Mouse (Mus musculus) Muller cell, postnatal 12 days (primary cell): ENCODE measurements around the gene Gm3404.
"Not testable (repeated sequence)": the region's sequence is repeated elsewhere in the genome, so short reads cannot be mapped to it uniquely, and the experiment has no call there.

Experiments used
- DNase-seq: peaks from one replicate; pipeline ENCODE4 v3.0.0-alpha.2; 2015; ENCODE audit errors: inconsistent ontology term

The Gm3404 gene

DNA sequence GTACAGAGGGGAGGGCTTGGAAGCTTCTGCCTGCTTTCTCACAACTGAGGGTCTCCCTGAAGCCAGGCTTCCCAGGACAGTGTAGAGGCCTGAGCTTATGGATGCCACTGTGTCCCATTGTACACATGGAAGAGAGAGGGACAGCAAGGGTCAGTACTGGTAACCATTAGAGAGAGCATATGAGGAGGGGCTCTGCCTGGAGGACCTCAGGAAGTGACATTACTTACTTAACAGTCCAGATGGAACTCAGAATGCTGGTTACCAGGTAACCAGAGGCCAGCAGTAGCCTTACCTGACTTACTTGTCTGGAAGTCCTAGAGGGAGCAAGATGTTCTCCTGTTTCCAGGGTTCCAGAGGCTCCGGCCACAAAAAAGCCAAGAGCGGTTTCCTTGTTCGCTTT, at the start of gene Gm3404:
Gm3404 (plus strand) TSS at position 301 of the 400 bp plus-strand sequence.
- not testable (repeated sequence) for DNase-seq

DNA sequence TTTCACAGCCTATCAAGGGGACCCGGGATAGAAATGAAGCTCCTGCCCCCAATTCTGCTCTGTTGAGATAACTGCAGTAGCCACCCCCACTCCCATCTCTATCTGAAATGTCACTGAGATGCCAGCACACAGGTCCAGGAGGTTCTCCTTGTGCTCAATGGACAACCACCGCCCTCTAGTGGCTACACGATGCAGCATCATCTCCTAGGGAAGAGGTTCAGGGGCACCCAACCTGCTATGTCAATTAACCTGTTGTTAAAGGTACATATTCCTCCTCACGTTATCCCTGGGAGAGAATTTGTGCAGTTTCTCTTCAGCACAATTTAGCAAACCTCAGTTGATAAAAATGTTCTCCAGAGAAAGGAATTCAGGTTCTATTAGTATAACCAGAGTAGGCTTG, 46.0 kb upstream of the Gm3404 start:
- not testable (repeated sequence) for DNase-seq

DNA sequence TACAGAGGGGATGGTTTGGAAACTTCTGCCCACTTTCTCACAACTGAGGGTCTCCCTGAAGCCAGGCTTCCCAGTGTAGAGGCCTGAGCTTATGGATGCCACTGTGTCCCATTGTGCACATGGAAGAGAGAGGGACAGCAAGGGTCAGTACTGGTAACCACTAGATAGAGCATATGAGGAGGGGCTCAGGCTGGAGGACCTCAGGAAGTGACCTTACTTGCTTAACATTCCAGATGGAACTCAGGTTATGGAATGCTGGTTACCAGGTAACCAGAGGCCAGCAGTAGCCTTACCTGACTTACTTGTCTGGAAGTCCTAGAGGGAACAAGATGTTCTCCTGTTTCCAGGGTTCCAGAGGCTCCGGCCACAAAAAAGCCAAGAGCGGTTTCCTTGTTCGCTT, 43.9 kb upstream of the Gm3404 start, which contains the start of gene Gm6408:
Gm6408 (plus strand) TSS at position 301 of the 400 bp plus-strand sequence.
- DNase-seq, result not testable (repeated sequence)

DNA sequence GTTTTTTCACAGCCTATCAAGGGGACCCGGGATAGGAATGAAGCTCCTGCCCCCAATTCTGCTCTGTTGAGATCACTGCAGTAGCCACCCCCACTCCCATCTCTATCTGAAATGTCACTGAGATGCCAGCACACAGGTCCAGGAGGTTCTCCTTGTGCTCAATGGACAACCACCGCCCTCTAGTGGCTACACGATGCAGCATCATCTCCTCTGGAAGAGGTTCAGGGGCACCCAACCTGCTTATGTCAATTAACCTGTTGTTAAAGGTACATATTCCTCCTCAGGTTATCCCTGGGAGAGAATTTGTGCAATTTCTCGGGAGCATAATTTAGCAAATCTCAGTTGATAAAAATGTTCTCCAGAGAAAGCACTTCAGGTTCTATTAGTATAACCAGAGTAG, 36.6 kb upstream of the Gm3404 start:
- not testable (repeated sequence) for DNase-seq

DNA sequence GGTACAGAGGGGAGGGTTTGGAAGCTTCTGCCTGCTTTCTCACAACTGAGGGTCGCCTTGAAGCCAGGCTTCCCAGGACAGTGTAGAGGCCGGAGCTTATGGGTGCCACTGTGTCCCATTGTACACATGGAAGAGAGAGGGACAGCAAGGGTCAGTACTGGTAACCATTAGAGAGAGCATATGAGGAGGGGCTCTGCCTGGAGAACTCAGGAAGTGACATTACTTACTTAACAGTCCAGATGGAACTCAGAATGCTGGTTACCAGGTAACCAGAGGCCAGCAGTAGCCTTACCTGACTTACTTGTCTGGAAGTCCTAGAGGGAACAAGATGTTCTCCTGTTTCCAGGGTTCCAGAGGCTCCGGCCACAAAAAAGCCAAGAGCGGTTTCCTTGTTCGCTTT, 34.5 kb upstream of the Gm3404 start, which contains the start of gene Gm6370:
Gm6370 (plus strand) TSS at position 301 of the 400 bp plus-strand sequence.
- not testable (repeated sequence) for DNase-seq

DNA sequence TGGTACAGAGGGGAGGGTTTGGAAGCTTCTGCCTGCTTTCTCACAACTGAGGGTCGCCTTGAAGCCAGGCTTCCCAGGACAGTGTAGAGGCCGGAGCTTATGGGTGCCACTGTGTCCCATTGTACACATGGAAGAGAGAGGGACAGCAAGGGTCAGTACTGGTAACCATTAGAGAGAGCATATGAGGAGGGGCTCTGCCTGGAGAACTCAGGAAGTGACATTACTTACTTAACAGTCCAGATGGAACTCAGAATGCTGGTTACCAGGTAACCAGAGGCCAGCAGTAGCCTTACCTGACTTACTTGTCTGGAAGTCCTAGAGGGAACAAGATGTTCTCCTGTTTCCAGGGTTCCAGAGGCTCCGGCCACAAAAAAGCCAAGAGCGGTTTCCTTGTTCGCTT, 23.5 kb upstream of the Gm3404 start, which contains the start of gene 4930449I24Rik:
4930449I24Rik (plus strand) TSS at position 301 of the 400 bp plus-strand sequence.
- not testable (repeated sequence) for DNase-seq

DNA sequence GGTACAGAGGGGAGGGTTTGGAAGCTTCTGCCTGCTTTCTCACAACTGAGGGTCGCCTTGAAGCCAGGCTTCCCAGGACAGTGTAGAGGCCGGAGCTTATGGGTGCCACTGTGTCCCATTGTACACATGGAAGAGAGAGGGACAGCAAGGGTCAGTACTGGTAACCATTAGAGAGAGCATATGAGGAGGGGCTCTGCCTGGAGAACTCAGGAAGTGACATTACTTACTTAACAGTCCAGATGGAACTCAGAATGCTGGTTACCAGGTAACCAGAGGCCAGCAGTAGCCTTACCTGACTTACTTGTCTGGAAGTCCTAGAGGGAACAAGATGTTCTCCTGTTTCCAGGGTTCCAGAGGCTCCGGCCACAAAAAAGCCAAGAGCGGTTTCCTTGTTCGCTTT, 11.8 kb upstream of the Gm3404 start, which contains the start of gene Gm3402:
Gm3402 (plus strand) TSS at position 301 of the 400 bp plus-strand sequence.
- not testable (repeated sequence) for DNase-seq

DNA sequence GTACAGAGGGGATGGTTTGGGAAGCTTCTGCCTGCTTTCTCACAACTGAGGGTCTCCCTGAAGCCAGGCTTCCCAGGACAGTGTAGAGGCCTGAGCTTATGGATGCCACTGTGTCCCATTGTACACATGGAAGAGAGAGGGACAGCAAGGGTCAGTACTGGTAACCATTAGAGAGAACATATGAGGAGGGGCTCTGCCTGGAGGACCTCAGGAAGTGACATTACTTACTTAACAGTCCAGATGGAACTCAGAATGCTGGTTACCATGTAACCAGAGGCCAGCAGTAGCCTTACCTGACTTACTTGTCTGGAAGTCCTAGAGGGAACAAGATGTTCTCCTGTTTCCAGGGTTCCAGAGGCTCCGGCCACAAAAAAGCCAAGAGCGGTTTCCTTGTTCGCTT, 11.7 kb downstream of the Gm3404 start, which contains the start of gene Gm3409:
Gm3409 (plus strand) TSS at position 301 of the 400 bp plus-strand sequence.
- not testable (repeated sequence) for DNase-seq

DNA sequence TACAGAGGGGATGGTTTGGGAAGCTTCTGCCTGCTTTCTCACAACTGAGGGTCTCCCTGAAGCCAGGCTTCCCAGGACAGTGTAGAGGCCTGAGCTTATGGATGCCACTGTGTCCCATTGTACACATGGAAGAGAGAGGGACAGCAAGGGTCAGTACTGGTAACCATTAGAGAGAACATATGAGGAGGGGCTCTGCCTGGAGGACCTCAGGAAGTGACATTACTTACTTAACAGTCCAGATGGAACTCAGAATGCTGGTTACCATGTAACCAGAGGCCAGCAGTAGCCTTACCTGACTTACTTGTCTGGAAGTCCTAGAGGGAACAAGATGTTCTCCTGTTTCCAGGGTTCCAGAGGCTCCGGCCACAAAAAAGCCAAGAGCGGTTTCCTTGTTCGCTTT, 30.2 kb downstream of the Gm3404 start, which contains the start of gene Gm3415:
Gm3415 (plus strand) TSS at position 301 of the 400 bp plus-strand sequence.
- not testable (repeated sequence) for DNase-seq

DNA sequence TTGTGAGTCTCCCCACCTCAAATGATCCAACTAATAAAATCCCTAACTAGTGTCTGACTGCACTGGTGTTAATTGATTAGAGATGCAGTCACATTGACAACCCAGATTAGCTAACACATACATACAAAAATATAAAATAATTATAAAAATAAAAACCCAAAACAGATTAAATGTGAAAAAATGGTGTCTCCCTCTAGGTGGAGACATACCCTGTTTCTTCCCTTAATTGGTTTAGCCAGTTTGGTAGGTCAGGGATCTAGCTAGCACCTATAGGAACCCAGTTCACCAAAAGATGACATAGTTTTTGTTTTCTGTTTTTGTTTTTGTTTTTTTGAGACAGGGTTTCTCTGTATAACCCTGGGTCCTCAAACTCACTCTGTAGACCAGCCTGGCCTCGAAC, 38.7 kb downstream of the Gm3404 start:
- no peak for DNase-seq

DNA sequence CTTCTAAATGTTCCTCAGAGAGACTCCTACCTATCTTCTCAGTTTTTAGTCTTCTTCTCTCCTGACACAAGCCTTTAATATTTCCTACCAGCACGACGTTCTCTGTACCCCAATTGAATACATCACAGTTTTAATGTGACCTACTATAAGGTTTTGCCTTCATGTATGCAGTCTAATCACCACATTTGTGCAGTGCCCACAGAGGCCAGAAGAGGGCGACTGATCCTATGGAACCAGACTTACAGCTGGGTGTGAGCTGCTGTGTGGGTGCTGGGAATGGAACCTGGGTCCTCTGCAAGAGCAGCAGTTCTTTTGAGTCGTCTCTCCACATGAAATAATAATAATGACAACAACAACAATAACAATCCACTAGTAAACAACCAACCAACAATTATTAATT, 41.5 kb downstream of the Gm3404 start:
- DNase-seq, result no peak

DNA sequence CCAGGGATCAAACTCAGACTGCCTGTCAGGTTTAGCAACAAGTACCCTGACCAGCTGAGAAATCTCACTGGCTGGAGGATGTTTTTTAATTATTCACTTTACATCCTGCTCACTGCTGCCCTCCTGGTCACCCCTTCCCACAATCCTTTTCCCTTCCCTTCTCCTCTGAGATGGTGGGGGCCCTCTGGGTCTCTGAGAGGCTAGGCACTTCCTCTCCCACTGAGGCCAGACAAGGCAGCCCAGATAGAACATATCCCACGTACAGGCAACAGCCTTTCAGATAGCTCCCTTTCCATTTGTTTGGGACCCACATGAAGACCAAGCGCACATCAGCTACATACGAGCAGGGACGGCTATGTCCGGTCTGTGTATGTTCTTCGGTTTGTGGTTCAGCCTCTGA, 44.6 kb downstream of the Gm3404 start:
- not testable (repeated sequence) for DNase-seq

DNA sequence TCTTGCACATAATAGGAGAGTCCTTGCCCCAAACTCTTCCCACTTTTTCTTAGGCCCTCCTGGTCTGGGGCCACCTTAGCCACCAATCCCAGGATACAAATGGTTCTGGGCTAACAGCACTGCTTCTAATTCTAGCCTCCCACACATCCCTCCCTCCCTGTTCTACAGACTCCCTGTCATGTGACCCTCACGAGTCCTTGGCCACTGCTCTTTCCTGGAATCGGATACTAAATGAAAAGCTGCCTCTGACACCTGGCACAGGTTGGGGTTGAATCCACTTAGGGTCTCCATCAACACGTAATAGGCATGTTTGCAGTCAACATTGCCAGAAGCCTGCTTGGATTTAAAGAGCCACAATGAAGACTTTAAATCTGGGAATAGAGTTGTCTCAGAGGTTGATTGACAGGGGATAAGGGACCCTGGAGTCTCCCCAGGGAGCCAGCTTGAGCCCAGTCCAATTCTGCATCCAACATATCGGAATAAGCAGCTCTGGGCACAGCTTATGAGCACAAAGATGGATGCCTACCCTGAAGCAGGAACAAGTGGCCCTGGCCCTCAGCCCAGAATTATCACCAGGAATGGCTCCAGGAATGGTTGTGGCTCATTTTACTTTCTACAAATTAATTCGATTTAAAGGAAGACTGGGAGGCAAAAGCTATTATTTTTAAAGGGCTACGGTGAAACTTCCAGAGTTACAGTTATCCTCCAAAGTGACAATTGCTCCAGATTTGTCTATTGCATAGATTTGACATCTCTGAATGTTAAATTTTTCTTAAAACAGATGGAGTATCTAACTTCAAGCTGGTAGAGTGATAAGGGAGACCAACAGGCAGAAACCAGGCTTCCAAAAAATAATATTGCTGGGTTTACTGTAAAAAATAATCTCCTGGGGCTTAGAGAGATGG, 46.5 kb downstream of the Gm3404 start:
- not testable (repeated sequence) for DNase-seq

DNA sequence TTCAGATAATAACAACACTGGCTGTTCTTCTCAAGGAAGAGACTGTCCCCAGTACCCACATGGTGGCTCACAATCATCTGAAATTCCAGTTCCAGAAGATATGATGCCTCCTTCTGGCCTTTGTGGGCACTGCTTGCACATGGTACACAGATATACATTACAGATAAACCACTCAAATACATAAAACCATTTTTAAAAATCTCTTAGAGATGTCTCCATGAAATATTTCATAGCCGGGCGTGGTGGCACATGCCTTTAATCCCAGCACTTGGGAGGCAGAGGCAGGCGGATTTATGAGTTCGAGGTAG, 47.1 kb downstream of the Gm3404 start:
- not testable (repeated sequence) for DNase-seq

DNA sequence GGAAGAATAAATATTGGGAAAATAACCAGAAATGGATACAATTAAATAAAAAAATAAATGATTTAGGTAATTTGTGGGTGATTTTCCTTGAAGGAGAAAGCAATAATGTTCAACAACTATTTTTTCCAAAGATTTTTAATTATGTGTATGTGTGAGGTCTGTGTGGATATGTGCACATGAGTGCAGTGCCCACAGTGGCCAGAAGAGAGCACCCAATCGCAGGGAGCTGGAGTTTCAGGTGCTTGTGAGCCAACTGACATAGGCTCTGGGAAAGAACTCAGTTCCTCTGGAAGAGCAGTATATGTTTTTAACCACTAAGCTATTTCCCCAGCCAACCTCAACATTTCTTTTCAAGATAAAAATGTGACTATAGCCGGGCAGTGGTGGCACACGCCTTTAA, 51.1 kb downstream of the Gm3404 start:
- no peak for DNase-seq
